Mouse (Mus musculus): Measurements from ENCODE around the gene Nrxn3. TPM values are rescaled to one million over a fixed set of nuclear protein-coding genes. Genes with fewer than 3 reads are reported as not detected.

The Nrxn3 gene
- 1.6 and 1.7 TPM in 2 replicates for polyA plus RNA-seq (2015; fragmentation: Nextera tagmentation; extraction: Ambion mirVana)

DNA sequence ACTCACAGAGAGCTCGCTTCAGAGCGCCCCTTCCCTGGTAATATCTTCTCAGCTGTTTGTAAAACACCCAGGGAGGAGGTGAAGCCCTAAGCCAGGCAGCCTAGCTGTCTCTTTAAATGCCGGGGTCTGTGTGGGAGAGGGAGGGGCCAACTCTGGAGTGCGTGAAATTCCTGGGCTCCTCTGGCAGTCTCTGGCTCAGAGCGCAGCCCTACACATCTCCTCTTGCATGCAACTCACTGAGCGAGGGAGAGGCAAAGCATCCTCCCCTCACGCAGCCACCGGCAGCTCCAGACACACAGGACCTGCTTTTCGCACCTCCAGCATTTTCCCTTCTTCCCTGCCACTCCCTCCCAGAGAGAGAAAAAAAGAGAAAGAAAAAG lies at the start of gene Nrxn3:
TSS of gene Nrxn3 (plus strand) at position 186 of the 380 bp plus-strand sequence.
- 0 out of 2 replicates have a peak, but pooled peaks cover 8% of the 10 kb centered on the region for H3K4me1 ChIP-seq
- H3K9ac ChIP-seq = peak within 1 kb of the TSS; percentile 24; the same call in 1 of the 2 replicates
- no peak within 1 kb of the TSS for H3K27ac ChIP-seq (replicated peaks)
- peak within 1 kb of the TSS; percentile 65 for H3K4me2 ChIP-seq
- H3K27me3 ChIP-seq (replicated peaks) = no peaks in the 10 kb centered on the region
- no peaks in the 10 kb centered on the region for H3K36me3 ChIP-seq
- peak within 1 kb of the TSS; percentile 39 for H3K4me3 ChIP-seq
- 0% methylated on average over 9 of the region's 9 CpGs for WGBS
- no peaks in the 10 kb centered on the region for H3K9me3 ChIP-seq
- peak; percentile 63; the same call in 1 of the 2 replicates for ATAC-seq (ENCODE audit: extremely low read depth, insufficient number of reproducible peaks, low FRiP score, low TSS enrichment)

DNA sequence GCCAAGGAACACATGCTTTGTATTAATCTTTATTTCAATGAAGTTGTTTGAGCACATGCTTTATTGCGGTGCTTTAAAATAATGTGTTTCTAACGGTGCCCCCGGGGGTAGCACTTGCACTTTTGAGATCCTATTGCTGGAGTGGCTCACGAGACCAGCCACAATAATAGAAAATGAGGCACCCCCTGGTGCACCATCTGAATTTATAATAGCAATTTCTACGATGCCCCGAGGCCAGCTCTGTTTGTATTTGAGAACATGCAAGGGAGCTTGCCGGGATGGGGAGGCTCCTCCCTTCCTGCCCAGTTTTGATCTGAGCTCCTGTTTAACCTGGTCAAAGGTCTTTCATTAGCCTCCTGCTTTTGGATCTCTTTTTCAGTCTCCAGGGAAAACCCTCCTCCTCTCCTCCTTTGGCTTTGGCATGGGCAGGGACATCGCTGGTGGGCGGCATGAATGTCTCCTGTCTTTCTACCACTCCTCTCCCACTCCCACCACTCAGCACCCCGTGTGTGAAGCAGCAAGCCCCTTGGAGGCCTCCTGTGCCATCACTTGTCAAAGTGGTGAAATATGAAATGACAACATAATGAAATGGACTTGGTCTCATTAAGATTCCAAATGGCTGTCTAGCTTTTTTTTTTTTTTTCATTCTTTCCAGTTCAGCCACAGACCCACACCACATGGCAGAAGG lies 18.4 kb upstream of the Nrxn3 start:
- Histone ChIP-seq H3K36me3 (no peaks in the 10 kb centered on the region), H3K9ac (no peak overlapping the region)

DNA sequence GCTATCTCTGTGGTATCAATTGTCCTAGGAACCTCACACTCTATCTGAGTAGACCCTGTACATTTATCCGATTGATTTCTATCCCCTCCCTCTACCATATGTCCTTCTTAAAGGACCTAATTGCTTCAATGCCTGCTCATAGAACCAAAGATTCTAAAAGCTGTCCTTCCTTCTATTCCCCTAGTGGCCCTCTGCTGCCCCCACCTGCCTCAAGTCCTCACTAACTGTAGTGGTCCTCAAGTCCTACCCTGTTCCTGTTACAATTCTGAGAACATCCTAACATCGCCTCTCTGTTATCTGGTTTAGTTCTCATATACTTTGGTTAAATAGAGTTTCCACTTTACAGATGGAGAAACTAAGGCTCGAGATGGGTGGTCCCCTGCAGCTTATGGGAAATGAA lies 16.7 kb upstream of the Nrxn3 start:
- WGBS = 48% methylated on average over 3 of the region's 3 CpGs

More for the DNA sequence above, 18.4 kb upstream of the Nrxn3 start:
- ATAC-seq (ENCODE audit: extremely low read depth, insufficient number of reproducible peaks, low FRiP score, low TSS enrichment) = no peak
- H3K4me3 ChIP-seq = no peak overlapping the region
- H3K27me3 ChIP-seq (replicated peaks) = no peaks in the 10 kb centered on the region
- H3K9me3 ChIP-seq = no peaks in the 10 kb centered on the region
- no peak overlapping the region for H3K27ac ChIP-seq (replicated peaks)
- no peak overlapping the region for H3K4me2 ChIP-seq
- H3K4me1 ChIP-seq = no peaks in the 10 kb centered on the region
- 64% methylated on average over 10 of the region's 10 CpGs for WGBS

DNA sequence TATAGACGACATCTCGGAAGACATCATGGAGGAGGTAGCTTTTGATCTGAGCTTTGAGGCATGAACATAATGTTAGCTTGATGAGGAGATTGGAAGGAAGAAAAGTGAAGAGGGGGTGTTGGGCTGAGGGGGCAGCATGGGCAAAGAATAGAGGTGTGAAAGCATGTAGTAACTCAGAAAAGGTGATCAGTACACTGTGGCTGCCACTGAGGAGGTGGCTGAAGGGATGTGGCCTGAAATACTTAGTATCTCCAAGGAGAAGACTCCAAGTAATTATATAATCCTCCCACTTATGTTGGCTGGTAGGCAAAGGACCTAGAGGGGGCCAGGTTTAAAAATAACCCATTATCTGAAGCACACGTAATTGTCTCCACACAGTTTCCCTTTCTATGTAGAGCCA lies 14.9 kb upstream of the Nrxn3 start:
- Histone ChIP-seq H3K36me3 (no peaks in the 10 kb centered on the region), H3K27ac (replicated peaks) (no peak overlapping the region), H3K4me1 (no peaks in the 10 kb centered on the region), H3K9me3 (no peaks in the 10 kb centered on the region), H3K4me3 (no peak overlapping the region), H3K27me3 (replicated peaks) (no peaks in the 10 kb centered on the region), H3K4me2 (no peak overlapping the region), H3K9ac (no peak overlapping the region)
- no peak for ATAC-seq (ENCODE audit: extremely low read depth, insufficient number of reproducible peaks, low FRiP score, low TSS enrichment)
- 60% methylated on average over 3 of the region's 3 CpGs for WGBS

More for the DNA sequence above, 16.7 kb upstream of the Nrxn3 start:
- ATAC-seq (ENCODE audit: extremely low read depth, insufficient number of reproducible peaks, low FRiP score, low TSS enrichment) = no peak
- H3K9ac ChIP-seq = no peak overlapping the region
- H3K4me1 ChIP-seq = no peaks in the 10 kb centered on the region
- no peak overlapping the region for H3K4me3 ChIP-seq
- no peaks in the 10 kb centered on the region for H3K36me3 ChIP-seq
- no peaks in the 10 kb centered on the region for H3K9me3 ChIP-seq
- no peak overlapping the region for H3K4me2 ChIP-seq
- H3K27ac ChIP-seq (replicated peaks) = no peak overlapping the region
- H3K27me3 ChIP-seq (replicated peaks) = no peaks in the 10 kb centered on the region

DNA sequence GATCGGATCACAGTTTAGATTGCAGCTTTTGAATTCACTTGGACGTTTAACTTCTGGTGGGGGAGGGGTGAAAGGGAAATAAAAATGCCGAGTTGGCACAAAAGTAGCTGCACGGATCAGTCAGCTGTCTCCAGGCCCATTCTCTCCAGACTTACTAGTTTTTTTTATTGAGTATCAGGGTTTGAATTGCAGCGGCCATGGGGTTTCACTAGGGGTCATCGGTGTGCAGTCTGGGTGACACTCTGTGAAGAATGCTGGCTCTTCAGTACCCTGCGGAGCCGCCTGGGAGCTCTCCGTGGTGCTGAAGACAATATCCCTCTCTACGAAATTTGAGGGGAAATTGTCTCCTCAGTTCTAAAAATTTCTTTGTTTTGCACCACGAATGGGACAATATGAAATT lies 13.5 kb upstream of the Nrxn3 start:
- H3K27me3 ChIP-seq (replicated peaks) = no peaks in the 10 kb centered on the region
- ATAC-seq (ENCODE audit: extremely low read depth, insufficient number of reproducible peaks, low FRiP score, low TSS enrichment) = no peak
- 8% methylated on average over 11 of the region's 11 CpGs for WGBS

DNA sequence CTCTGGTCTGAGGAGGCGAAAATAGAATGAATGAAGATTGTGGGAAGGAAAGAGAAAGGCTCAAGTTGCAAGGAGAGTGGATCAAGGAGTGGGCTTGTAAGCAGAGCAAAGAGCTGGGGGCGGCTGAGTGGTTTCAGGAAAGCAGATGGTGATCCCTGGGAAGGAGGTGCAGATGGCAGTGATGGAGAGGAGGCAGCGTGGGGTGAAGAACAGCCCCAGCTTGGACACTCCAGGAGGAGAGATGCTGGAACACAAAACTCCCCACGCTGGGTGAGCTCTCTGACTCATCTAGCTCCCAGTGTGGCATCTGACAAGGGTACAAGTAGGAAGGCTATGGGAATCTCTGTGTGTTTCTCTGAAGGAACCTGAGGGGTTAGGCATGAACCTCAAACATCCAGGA lies 9.2 kb upstream of the Nrxn3 start:
- Histone ChIP-seq H3K27me3 (replicated peaks) (no peaks in the 10 kb centered on the region), H3K27ac (replicated peaks) (no peak overlapping the region), H3K4me2 (no peak overlapping the region), H3K9ac (no peak overlapping the region), H3K4me1 (no peaks in the 10 kb centered on the region), H3K4me3 (no peak overlapping the region), H3K9me3 (no peaks in the 10 kb centered on the region), H3K36me3 (no peaks in the 10 kb centered on the region)
- no peak for ATAC-seq (ENCODE audit: extremely low read depth, insufficient number of reproducible peaks, low FRiP score, low TSS enrichment)
- 48% methylated on average over 4 of the region's 4 CpGs for WGBS

More for the DNA sequence above, 13.5 kb upstream of the Nrxn3 start:
- no peaks in the 10 kb centered on the region for H3K9me3 ChIP-seq
- no peak overlapping the region for H3K4me3 ChIP-seq
- H3K4me1 ChIP-seq = no peaks in the 10 kb centered on the region
- H3K27ac ChIP-seq (replicated peaks) = no peak overlapping the region
- no peak overlapping the region for H3K9ac ChIP-seq
- H3K4me2 ChIP-seq = no peak overlapping the region
- no peaks in the 10 kb centered on the region for H3K36me3 ChIP-seq

DNA sequence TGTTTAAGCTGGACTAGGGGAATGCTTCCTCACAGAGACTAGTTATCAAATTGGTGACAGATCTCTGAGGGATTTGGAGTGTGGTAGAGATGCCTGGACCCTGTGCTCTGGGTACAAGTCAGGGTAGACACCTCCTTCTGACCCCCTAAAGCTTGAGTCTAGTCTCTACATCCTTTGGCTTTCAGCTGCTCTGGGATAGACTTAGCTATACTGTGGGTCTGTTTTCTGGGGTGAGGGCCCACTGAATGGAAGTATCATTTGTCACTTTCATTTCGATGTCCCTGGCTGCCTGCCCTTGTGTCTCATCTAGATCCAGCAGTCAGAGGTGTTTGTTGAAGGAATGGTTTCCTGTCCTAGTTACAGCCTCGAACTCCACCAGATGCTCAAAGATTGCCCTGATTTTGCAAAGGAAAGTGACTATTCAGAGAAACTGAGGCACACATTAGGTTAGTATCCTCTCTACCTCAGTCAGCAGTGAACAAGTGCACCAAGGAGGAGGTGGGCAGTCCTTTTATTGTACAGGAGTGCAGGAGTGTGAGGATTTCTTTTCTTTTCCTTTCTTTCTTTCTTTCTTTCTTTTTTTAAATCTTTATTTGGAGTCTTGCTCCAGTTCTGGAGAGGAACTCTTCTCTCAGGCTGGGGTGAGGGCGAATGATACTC lies 515 bp upstream of the Nrxn3 start:
- H3K4me3 ChIP-seq = peak overlapping the region; percentile 39
- peak overlapping the region; percentile 65 for H3K4me2 ChIP-seq
- H3K9me3 ChIP-seq = no peaks in the 10 kb centered on the region
- no peaks in the 10 kb centered on the region for H3K36me3 ChIP-seq
- ATAC-seq (ENCODE audit: extremely low read depth, insufficient number of reproducible peaks, low FRiP score, low TSS enrichment) = no peak
- WGBS = 27% methylated on average over 3 of the region's 3 CpGs
- H3K4me1 ChIP-seq = 0 out of 2 replicates have a peak, but pooled peaks cover 8% of the 10 kb centered on the region
- H3K27ac ChIP-seq (replicated peaks) = no peak overlapping the region
- H3K27me3 ChIP-seq (replicated peaks) = no peaks in the 10 kb centered on the region
- H3K9ac ChIP-seq = no peak overlapping the region

DNA sequence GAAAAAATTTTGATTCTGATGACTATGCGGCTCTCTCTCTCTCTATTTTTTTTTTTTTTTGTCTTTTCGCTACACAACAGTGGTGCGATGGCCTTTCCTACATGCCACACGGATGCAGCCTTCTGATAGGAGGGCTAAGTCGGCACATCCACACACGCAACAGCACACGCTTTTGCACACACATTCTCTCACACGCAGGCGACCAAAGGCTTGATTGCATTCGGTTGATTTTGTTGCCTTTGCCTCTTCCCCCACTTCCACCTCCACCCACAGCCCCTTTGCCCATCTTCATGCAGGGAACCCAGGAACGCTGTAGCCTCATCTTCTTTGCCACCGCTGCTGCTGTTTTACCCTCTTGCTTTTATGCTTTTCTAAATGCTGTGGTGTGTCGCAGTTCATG lies 3.6 kb downstream of the Nrxn3 start:
- H3K9me3 ChIP-seq = no peaks in the 10 kb centered on the region
- WGBS = 88% methylated on average over 13 of the region's 13 CpGs
- H3K9ac ChIP-seq = no peak overlapping the region
- ATAC-seq (ENCODE audit: extremely low read depth, insufficient number of reproducible peaks, low FRiP score, low TSS enrichment) = no peak
- no peak overlapping the region for H3K4me2 ChIP-seq
- no peaks in the 10 kb centered on the region for H3K36me3 ChIP-seq
- no peak overlapping the region for H3K4me3 ChIP-seq
- H3K4me1 ChIP-seq = 0 out of 2 replicates have a peak, but pooled peaks cover 8% of the 10 kb centered on the region
- no peaks in the 10 kb centered on the region for H3K27me3 ChIP-seq (replicated peaks)
- H3K27ac ChIP-seq (replicated peaks) = no peak overlapping the region

DNA sequence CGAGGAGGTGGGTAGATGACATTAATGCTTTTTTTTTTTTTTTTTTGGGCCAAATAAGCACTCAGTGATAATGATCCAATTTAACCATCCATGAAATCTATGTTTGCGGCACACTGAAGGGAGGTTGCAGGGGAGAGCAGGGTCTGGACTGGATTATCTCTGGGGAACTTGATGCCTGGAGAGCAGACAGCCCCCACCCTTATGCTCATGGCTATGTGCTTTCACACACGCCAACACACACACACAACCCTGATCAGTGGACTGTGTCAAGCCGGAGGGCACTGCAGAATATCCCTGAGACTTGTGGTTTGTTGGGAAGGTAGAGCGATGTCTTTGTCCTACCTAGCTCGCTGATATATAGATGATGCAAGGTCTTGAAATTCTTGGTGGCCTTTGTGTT lies 4.1 kb downstream of the Nrxn3 start:
- 77% methylated on average over 6 of the region's 6 CpGs for WGBS
- Histone ChIP-seq H3K4me1 (0 out of 2 replicates have a peak, but pooled peaks cover 8% of the 10 kb centered on the region), H3K36me3 (no peaks in the 10 kb centered on the region), H3K4me3 (no peak overlapping the region), H3K27me3 (replicated peaks) (no peaks in the 10 kb centered on the region), H3K9me3 (no peaks in the 10 kb centered on the region), H3K9ac (no peak overlapping the region), H3K4me2 (no peak overlapping the region), H3K27ac (replicated peaks) (no peak overlapping the region)
- no peak for ATAC-seq (ENCODE audit: extremely low read depth, insufficient number of reproducible peaks, low FRiP score, low TSS enrichment)

DNA sequence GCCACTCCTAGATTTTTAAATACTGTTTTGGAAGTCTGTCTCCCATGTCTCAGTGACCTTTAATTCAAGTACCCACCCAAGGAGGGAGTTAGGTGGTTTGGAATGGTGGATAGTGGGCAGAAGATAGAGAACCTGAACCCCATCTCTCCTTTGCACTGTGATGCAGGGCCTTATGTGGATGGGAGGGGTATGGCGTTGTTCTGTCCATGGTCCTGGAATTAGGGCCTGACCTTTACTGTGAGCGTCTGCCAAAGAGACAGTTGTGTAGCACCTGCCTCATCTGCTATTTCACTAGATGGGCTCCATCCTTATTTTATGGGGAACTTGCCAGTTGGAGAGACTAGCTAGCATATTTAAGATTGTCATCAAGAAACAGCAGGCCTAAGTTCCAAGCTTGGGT lies 8.0 kb downstream of the Nrxn3 start:
- Histone ChIP-seq H3K4me2 (no peak overlapping the region), H3K27me3 (replicated peaks) (no peaks in the 10 kb centered on the region), H3K9me3 (no peaks in the 10 kb centered on the region), H3K4me1 (no peaks in the 10 kb centered on the region), H3K36me3 (no peaks in the 10 kb centered on the region), H3K27ac (replicated peaks) (no peak overlapping the region), H3K4me3 (no peak overlapping the region), H3K9ac (no peak overlapping the region)
- ATAC-seq (ENCODE audit: extremely low read depth, insufficient number of reproducible peaks, low FRiP score, low TSS enrichment) = no peak
- 25% methylated on average over 2 of the region's 2 CpGs for WGBS

DNA sequence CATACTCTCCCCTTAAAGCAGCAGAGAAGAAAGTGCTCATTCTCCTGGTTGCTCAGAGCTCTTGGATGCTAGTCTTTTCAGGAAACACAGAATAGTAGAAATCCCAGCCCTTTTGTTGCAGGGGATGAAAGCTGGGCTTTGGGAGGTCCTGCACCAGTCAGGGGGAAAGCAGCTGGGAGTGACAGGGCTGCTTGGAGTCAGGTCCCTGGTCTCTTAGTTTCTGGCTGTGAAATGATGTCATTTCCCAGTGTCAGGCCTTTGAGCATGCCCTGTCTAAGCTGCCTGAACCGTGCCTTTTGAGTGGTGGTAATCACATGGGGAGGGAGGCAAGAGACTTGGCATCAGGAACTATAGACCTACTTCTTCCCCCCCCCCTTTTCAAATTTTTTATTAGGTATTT lies 12.4 kb downstream of the Nrxn3 start:
- Histone ChIP-seq H3K9me3 (no peaks in the 10 kb centered on the region), H3K4me3 (no peak overlapping the region), H3K9ac (no peak overlapping the region), H3K27ac (replicated peaks) (no peak overlapping the region), H3K4me2 (no peak overlapping the region), H3K36me3 (no peaks in the 10 kb centered on the region), H3K4me1 (no peaks in the 10 kb centered on the region), H3K27me3 (replicated peaks) (no peaks in the 10 kb centered on the region)
- no peak for ATAC-seq (ENCODE audit: extremely low read depth, insufficient number of reproducible peaks, low FRiP score, low TSS enrichment)
- WGBS = 57% methylated on average over 1 of the region's 1 CpGs

DNA sequence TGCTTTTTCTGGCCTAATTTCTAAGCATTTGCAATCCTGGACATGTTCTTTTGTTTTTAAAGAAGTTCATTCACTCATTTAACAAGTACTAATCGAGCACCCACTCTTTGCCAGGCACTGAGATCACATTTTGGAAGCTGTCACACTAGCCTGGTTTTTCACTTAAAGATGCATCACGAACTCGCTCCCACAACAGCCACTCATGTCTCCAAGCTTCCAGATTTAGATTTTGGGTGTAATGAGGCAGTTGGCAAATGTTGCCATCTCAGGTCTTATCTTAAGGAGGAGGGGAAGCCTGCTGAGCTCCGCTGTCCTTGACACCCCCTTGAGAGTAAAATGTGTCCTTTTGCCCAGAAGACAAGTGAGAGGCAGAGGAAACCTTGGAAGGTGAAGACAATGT lies 14.4 kb downstream of the Nrxn3 start:
- Histone ChIP-seq H3K27me3 (replicated peaks) (no peaks in the 10 kb centered on the region), H3K4me2 (no peak overlapping the region), H3K4me3 (no peak overlapping the region), H3K4me1 (no peaks in the 10 kb centered on the region), H3K9me3 (no peaks in the 10 kb centered on the region), H3K27ac (replicated peaks) (no peak overlapping the region), H3K36me3 (no peaks in the 10 kb centered on the region), H3K9ac (no peak overlapping the region)
- ATAC-seq (ENCODE audit: extremely low read depth, insufficient number of reproducible peaks, low FRiP score, low TSS enrichment) = no peak
- 60% methylated on average over 4 of the region's 4 CpGs for WGBS
